Mouse (Mus musculus) testis, postnatal 14 days (tissue): ENCODE data around the gene Slc7a7.

ENCODE experiments used
- DNase-seq: peaks from one replicate; pipeline ENCODE4 v3.0.0; 2021; ENCODE audit warnings: low spot score

Slc7a7 gene

GRCm38 (mm10) chr14:54412629-54413170, 4.9 kb downstream of the Slc7a7 start:
- DNase-seq, result no peak

GRCm38 (mm10) chr14:54412000-54412576, 5.5 kb downstream of the Slc7a7 start:
- DNase-seq, result no peak

GRCm38 (mm10) chr14:54409980-54410810, 7.4 kb downstream of the Slc7a7 start:
- DNase-seq, result no peak

- DNase-seq, result no peak
These were observed 8.4 kb downstream of the Slc7a7 start for GRCm38 (mm10) chr14:54409057-54409645.

GRCm38 (mm10) chr14:54408336-54409056, 9.1 kb downstream of the Slc7a7 start:
- DNase-seq, result no peak

- no peak for DNase-seq
These were observed 15.9 kb downstream of the Slc7a7 start for GRCm38 (mm10) chr14:54401723-54402122.

- DNase-seq, result no peak
These were observed 18.6 kb downstream of the Slc7a7 start for GRCm38 (mm10) chr14:54398921-54399382.

- DNase-seq, result no peak
These were observed 19.1 kb downstream of the Slc7a7 start for GRCm38 (mm10) chr14:54398528-54398916.

GRCm38 (mm10) chr14:54397872-54398527, 19.6 kb downstream of the Slc7a7 start:
- DNase-seq, result no peak

GRCm38 (mm10) chr14:54396685-54397084, 20.9 kb downstream of the Slc7a7 start:
- no peak for DNase-seq

GRCm38 (mm10) chr14:54394309-54394708, 23.3 kb downstream of the Slc7a7 start:
- no peak for DNase-seq

GRCm38 (mm10) chr14:54393794-54394193, 23.8 kb downstream of the Slc7a7 start:
- no peak for DNase-seq

GRCm38 (mm10) chr14:54390843-54391242, 26.7 kb downstream of the Slc7a7 start:
- no peak for DNase-seq

- no peak for DNase-seq
These were observed 30.0 kb downstream of the Slc7a7 start for GRCm38 (mm10) chr14:54387546-54387945.

- no peak for DNase-seq
These were observed 31.5 kb downstream of the Slc7a7 start for GRCm38 (mm10) chr14:54385968-54386618.

GRCm38 (mm10) chr14:54384396-54384795, 33.2 kb downstream of the Slc7a7 start:
- DNase-seq, result no peak

GRCm38 (mm10) chr14:54383355-54383771, 34.2 kb downstream of the Slc7a7 start:
- no peak for DNase-seq

- DNase-seq, result no peak
These were observed 34.9 kb downstream of the Slc7a7 start for GRCm38 (mm10) chr14:54382641-54383040.

GRCm38 (mm10) chr14:54381816-54382215, 35.8 kb downstream of the Slc7a7 start:
- no peak for DNase-seq

GRCm38 (mm10) chr14:54380616-54381015, 37.0 kb downstream of the Slc7a7 start:
- DNase-seq, result no peak

- DNase-seq, result no peak
These were observed 38.0 kb downstream of the Slc7a7 start for GRCm38 (mm10) chr14:54379571-54379970.
